Mouse (Mus musculus) spleen, adult 2 months (tissue): ENCODE measurements around the gene Usp47.

Source experiments
- CTCF ChIP-seq: fragments of 200-500 bp; IDR thresholded peaks from 2 replicates; pipeline ENCODE4 v1.5.1; 2011; ENCODE audit warnings: mild to moderate bottlenecking, inconsistent platforms; ENCODE audit not compliant: insufficient read depth, insufficient read length, insufficient replicate concordance; ENCODE audit errors: extremely low read depth
- POLR2A ChIP-seq: fragments of 200-500 bp; IDR thresholded peaks from 2 replicates; pipeline ENCODE4 v1.6.1; 2011; ENCODE audit warnings: low read depth, low read length, inconsistent platforms

DNA sequence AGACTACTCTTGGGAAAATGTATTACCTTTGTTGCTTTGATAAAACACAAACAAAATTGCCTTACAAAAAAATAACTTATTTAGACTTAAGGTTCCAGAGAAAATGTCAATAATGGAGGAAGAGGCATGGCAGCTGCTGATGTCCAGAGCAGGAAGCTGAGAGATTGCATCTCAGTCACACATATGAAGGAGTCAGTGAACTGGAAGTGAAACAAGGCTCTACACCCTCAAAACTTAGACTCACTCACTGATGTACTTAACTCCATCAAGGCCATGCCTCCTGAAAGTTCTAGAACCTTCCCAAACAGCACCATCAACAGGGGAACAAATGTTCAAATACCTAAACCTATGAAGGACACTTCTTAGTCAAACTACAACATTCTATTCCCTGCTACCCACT, 23.9 kb upstream of the Usp47 start:
- TF ChIP-seq CTCF (no peak), POLR2A (no peak)
